Mouse (Mus musculus) heart, embryonic 10.5 days (tissue): Measurements from ENCODE around the gene Prdm11. TPM values are rescaled to one million over a fixed set of nuclear protein-coding genes. Genes with fewer than 3 reads are reported as not detected.
A peak's percentile ranks its signal among the peaks of the same experiment; 100 is the strongest.

ENCODE experiments used
- DNase-seq: peaks from one replicate; pipeline ENCODE4 v3.0.0-alpha.2; 2017; ENCODE audit warnings: low spot score
- H3K27ac ChIP-seq: fragments of 300-500 bp; sonication (generic); 2 replicates; pipeline ENCODE4 v1.5.1; 2016; ENCODE audit warnings: mild to moderate bottlenecking
- H3K27me3 ChIP-seq: fragments of 300-500 bp; sonication (generic); 2 replicates; pipeline ENCODE4 v1.6.1; 2016; ENCODE audit warnings: mild to moderate bottlenecking; ENCODE audit not compliant: poor library complexity, insufficient read depth, severe bottlenecking
- H3K36me3 ChIP-seq: fragments of 300-500 bp; sonication (generic); 2 replicates; pipeline ENCODE4 v1.6.1; 2016; ENCODE audit warnings: mild to moderate bottlenecking, moderate library complexity
- H3K4me1 ChIP-seq: fragments of 300-500 bp; sonication (generic); 2 replicates; pipeline ENCODE4 v1.6.1; 2016; ENCODE audit warnings: mild to moderate bottlenecking
- H3K4me3 ChIP-seq: fragments of 300-500 bp; sonication (generic); 2 replicates; pipeline ENCODE4 v1.5.1; 2016; ENCODE audit warnings: mild to moderate bottlenecking, moderate library complexity
- H3K9me3 ChIP-seq: fragments of 300-500 bp; sonication (generic); 2 replicates; pipeline ENCODE4 v1.6.1; 2016; ENCODE audit warnings: mild to moderate bottlenecking, moderate library complexity
- WGBS: fragments of 180-500 bp; shearing (Covaris S2); methylation state at CpG from one replicate; pipeline ENCODE4 v1.1.7; 2016; 5-methylcytosine and 5-hydroxymethylcytosine counted together
- polyA plus RNA-seq: library from polyadenylated mRNA; unstranded; fragments of >200 nt; fragmentation: Nextera tagmentation; extraction: Ambion mirVana; gene quantifications from 2 replicates; pipeline ENCODE4 v1.2.1, GENCODE M21; 2016

Gene Prdm11
- polyA plus RNA-seq, 1 experiment from 2014 or later, result 4.5 TPM

DNA sequence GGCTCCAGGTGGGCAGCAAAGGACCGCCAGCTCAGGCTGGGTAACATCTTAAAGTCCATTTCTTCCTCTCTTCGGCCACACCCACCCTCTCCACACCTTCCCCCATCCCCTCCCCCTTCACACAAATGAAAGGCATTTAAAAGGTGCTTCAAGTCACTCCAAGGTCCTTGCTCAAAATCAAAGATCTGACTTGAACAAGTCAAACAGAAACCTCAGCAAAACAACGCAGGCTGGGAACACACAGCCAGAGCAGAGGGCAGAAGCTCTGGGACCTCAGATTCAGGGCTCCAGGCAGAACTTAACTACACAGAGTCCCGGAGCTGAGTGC, 78.2 kb downstream of the Prdm11 start:
- Histone ChIP-seq H3K27ac (peak overlapping the region; percentile 4; the same call in 1 of the 2 replicates), H3K4me3 (no peak overlapping the region), H3K27me3 (no peaks in the 10 kb centered on the region), H3K36me3 (peaks cover 14% of the 10 kb centered on the region), H3K4me1 (peaks cover 25% of the 10 kb centered on the region), H3K9me3 (no peaks in the 10 kb centered on the region)
- 47% methylated on average over 4 of the region's 4 CpGs for WGBS
- no peak for DNase-seq

- DNase-seq, result no peak
- Histone ChIP-seq H3K9me3 (no peaks in the 10 kb centered on the region), H3K4me1 (peaks cover 25% of the 10 kb centered on the region), H3K27me3 (no peaks in the 10 kb centered on the region), H3K36me3 (peaks cover 9% of the 10 kb centered on the region), H3K4me3 (no peak overlapping the region), H3K27ac (peak overlapping the region; percentile 4; the same call in 1 of the 2 replicates)
- WGBS, result 24% methylated on average over 10 of the region's 10 CpGs
These were observed 78.7 kb downstream of the Prdm11 start for GRCm38 (mm10) chr2:92967032-92967838.

- Histone ChIP-seq H3K4me1 (peaks cover 25% of the 10 kb centered on the region), H3K27ac (no peak overlapping the region), H3K36me3 (peaks cover 5% of the 10 kb centered on the region; the same call in 1 of the 2 replicates), H3K4me3 (no peak overlapping the region), H3K9me3 (no peaks in the 10 kb centered on the region), H3K27me3 (no peaks in the 10 kb centered on the region)
- 46% methylated on average over 8 of the region's 8 CpGs for WGBS
- no peak for DNase-seq
These were observed 79.7 kb downstream of the Prdm11 start for GRCm38 (mm10) chr2:92966257-92966656.

DNA sequence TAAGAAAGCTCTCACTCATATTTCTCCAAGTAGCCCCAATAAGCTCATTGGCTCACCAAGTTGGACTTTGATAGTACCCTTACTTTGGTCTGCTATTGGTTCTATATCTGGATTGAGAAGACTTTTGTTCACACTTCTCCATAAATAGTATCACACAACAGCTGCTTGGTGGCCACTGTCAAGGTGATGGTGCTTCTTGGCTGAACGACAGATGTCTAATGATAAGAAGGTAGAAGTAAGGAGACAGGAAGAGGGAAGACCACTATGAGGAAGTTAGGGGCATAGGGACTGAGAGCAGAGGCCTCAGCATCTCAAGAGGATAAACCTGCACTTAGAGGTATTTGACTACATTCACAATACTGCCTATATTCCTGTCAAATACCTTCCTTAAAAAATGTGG, 81.6 kb downstream of the Prdm11 start:
- no peaks in the 10 kb centered on the region for H3K27me3 ChIP-seq
- no peak for DNase-seq
- H3K4me3 ChIP-seq, result no peak overlapping the region
- no peaks in the 10 kb centered on the region for H3K9me3 ChIP-seq
- WGBS, result 65% methylated on average over 1 of the region's 1 CpGs
- 0 out of 2 replicates have a peak, but pooled peaks cover 3% of the 10 kb centered on the region for H3K36me3 ChIP-seq
- H3K27ac ChIP-seq, result no peak overlapping the region
- peaks cover 25% of the 10 kb centered on the region for H3K4me1 ChIP-seq

DNA sequence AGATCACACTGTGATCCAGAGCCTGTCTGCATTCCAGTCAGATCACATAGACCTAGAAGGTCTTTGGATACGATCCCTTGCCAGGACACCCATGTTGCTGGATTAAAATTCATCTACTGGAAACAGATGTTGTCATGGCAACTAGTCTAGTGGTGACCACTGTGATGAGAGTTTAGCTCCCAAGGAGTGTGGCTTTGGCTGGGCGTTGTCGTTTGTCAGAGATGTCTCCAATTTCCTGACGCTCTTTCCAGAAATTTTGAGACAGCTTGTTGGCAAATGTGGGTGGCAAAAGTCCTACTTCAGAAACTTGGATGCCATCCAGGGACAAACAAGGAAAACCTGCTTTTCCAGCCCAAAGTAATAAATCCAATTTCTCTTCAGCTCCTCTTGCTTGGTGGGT, 87.3 kb downstream of the Prdm11 start:
- no peak for DNase-seq
- WGBS, result 93% methylated on average over 4 of the region's 4 CpGs
- Histone ChIP-seq H3K4me1 (peaks cover 11% of the 10 kb centered on the region; the same call in 1 of the 2 replicates), H3K27me3 (no peaks in the 10 kb centered on the region), H3K36me3 (no peaks in the 10 kb centered on the region), H3K9me3 (no peaks in the 10 kb centered on the region), H3K27ac (no peak overlapping the region), H3K4me3 (no peak overlapping the region)

- Histone ChIP-seq H3K4me3 (no peak overlapping the region), H3K36me3 (no peaks in the 10 kb centered on the region), H3K4me1 (peaks cover 16% of the 10 kb centered on the region; the same call in 1 of the 2 replicates), H3K9me3 (no peaks in the 10 kb centered on the region), H3K27ac (no peak overlapping the region), H3K27me3 (no peaks in the 10 kb centered on the region; the same call in 1 of the 2 replicates)
- whole genome bisulfite sequencing, result 83% methylated on average over 2 of the region's 2 CpGs
- DNase-seq, result no peak
These were observed 89.0 kb downstream of the Prdm11 start for GRCm38 (mm10) chr2:92956943-92957342.

DNA sequence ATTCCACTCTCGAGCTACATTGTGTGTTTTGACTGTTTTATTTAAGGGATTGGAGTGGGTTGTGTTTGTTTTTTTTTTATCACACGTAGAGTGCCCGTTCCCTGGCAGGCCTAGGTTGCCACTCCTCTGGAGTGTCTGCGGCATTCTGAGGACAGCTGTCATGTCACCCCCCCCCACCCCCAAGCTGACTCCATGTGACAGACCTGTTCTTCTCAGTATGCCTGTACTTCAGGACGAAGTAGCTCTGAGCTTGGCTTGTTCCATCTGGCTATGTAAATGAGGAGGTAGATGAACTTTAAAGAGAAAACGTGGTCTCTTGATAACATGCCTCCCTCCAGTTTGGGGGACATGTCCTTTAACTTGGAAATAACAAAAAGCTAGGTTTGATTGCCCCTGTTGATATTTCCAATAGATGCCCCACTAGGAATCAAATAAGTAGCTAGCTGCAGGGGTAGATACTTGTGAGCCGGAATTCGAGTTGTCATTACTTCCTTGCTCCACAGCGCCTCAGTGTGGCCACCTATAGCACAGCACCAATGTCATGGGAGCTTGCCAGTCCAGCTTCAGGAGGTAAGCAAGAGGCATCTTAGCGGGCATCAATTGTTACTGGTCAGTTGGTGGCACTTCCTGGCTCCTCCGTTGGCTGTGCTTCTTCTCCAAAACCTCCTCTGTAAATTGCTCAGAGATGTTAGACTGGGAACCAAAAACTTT, 91.4 kb downstream of the Prdm11 start:
- Histone ChIP-seq H3K27me3 (no peaks in the 10 kb centered on the region; the same call in 1 of the 2 replicates), H3K4me1 (peaks cover 16% of the 10 kb centered on the region; the same call in 1 of the 2 replicates), H3K27ac (no peak overlapping the region), H3K9me3 (no peaks in the 10 kb centered on the region), H3K4me3 (no peak overlapping the region), H3K36me3 (no peaks in the 10 kb centered on the region)
- DNase-seq, result peak; percentile 85
- WGBS, result 35% methylated on average over 11 of the region's 11 CpGs

- Histone ChIP-seq H3K9me3 (no peaks in the 10 kb centered on the region), H3K36me3 (no peaks in the 10 kb centered on the region), H3K27me3 (no peaks in the 10 kb centered on the region; the same call in 1 of the 2 replicates), H3K27ac (no peak overlapping the region), H3K4me1 (peaks cover 24% of the 10 kb centered on the region), H3K4me3 (no peak overlapping the region)
- 91% methylated on average over 17 of the region's 17 CpGs for WGBS
- DNase-seq, result no peak
These were observed 92.5 kb downstream of the Prdm11 start for GRCm38 (mm10) chr2:92953450-92953849.

DNA sequence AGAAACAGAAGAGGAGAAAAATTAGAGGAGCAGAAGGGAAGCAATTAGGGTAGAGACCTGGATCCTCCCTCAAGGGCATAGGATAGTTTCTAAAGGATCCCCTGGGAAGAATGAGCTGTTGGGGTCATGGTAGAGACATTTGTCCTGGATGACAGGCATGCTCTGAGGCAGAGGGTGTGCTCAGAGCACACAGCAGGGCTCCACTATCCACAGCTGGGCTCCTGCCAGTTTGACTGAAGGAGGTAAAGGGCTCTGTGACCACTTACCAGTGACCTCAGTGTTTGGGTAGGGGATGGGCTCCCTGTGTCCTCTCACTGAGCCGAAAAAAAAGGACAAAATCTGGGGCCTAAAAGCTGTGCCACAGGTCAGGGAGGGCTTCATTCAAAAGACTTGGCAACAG, 96.4 kb downstream of the Prdm11 start:
- H3K27me3 ChIP-seq, result peaks cover 21% of the 10 kb centered on the region

DNA sequence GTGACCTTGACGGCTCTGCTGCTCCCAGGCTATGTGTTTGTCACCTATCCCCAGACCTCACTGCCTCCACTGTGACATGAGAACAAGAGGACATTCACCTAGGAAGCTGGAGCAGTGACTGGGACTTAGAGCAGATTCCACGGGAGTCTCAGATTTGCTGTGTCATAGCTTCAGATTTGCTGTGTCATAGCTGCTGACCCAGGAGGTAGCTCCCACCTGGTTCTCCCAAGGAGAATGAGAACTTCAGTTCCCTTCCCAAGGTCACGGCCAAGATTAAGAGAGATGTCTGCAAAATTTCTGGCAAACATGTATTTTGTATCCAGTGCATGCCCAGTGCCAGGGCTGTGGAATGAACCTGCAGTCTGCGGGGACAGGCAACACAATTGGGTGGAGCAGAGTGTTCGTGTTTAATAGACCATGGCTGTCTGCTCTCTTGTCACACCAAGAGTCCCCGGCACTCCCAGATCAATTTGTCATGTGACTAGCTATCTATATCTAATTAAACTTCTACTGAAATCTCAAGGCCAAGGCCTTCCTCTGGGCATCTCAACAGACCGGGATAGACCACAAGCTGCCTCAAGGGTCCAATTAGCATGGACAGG, 97.2 kb downstream of the Prdm11 start:
- H3K27me3 ChIP-seq, result peaks cover 21% of the 10 kb centered on the region
- DNase-seq, result no peak
- H3K9me3 ChIP-seq, result no peaks in the 10 kb centered on the region
- no peaks in the 10 kb centered on the region for H3K36me3 ChIP-seq
- 54% methylated on average over 7 of the region's 7 CpGs for WGBS
- H3K4me3 ChIP-seq, result no peak overlapping the region
- no peak overlapping the region for H3K27ac ChIP-seq
- peaks cover 29% of the 10 kb centered on the region for H3K4me1 ChIP-seq

More for the DNA sequence above, 96.4 kb downstream of the Prdm11 start:
- peaks cover 31% of the 10 kb centered on the region for H3K4me1 ChIP-seq
- H3K27ac ChIP-seq, result no peak overlapping the region
- H3K36me3 ChIP-seq, result no peaks in the 10 kb centered on the region
- no peaks in the 10 kb centered on the region for H3K9me3 ChIP-seq
- 17% methylated on average over 1 of the region's 1 CpGs for WGBS
- H3K4me3 ChIP-seq, result no peak overlapping the region
- DNase-seq, result no peak

GRCm38 (mm10) chr2:92947981-92948698, 97.8 kb downstream of the Prdm11 start:
- Histone ChIP-seq H3K9me3 (no peaks in the 10 kb centered on the region), H3K4me3 (no peak overlapping the region), H3K36me3 (no peaks in the 10 kb centered on the region), H3K27me3 (peaks cover 21% of the 10 kb centered on the region), H3K4me1 (peaks cover 24% of the 10 kb centered on the region), H3K27ac (no peak overlapping the region)
- no peak for DNase-seq
- 2% methylated on average over 12 of the region's 12 CpGs for WGBS

DNA sequence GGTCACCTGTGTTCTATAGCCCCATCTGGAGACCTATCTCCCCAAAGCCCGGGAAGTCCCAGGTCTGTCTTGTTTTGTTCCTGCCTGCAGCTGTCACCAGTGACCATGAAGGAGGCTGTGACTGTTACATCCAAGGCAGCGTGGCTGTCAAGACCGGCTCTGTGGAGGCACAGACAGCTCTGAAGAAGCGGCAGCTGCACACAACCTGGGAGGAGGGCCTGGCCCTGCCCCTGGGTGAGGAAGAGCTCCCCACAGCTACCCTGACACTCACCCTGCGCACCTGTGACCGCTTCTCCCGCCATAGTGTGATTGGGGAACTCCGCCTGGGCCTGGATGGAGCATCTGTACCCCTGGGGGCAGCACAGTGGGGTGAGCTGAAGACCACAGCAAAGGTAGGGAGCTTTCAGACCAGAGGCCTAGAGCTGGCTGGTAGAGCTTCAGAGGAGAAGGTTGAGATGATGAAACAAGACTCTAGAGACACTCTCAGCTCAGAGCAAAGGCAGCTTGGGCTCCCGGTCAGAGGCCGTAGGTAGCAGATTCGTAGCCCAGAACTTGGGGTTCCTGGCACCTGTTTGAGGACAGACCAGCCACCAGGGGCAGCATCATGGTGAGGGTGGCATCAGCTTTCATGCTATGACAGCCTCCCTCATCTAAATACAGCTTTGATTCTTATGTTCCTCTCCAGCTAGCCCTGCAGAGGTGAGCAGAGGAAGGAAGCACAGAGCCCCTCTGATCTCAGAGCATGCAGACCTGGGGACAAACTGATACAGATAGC, 100.0 kb downstream of the Prdm11 start:
- H3K27ac ChIP-seq, result no peak overlapping the region
- peaks cover 37% of the 10 kb centered on the region for H3K27me3 ChIP-seq
- no peaks in the 10 kb centered on the region for H3K9me3 ChIP-seq
- H3K4me3 ChIP-seq, result no peak overlapping the region
- H3K4me1 ChIP-seq, result peaks cover 23% of the 10 kb centered on the region
- no peaks in the 10 kb centered on the region for H3K36me3 ChIP-seq
- DNase-seq, result no peak
- 82% methylated on average over 11 of the region's 11 CpGs for WGBS
